Mouse (Mus musculus) CH12.LX (cell line): Measurements from ENCODE around the gene 1700037H04Rik. TPM values are rescaled to one million over a fixed set of nuclear protein-coding genes. Genes with fewer than 3 reads are reported as not detected.

Source experiments
- DNase-seq: peaks from one replicate; pipeline ENCODE4 v3.0.0-alpha.2; 2013; ENCODE audit errors: extremely low read depth
- H3K27ac ChIP-seq: 2 replicates; pipeline ENCODE4 v1.5.1; 2012; ENCODE audit warnings: low read depth, mild to moderate bottlenecking, control low read depth, moderate library complexity; ENCODE audit not compliant: insufficient read depth
- H3K27me3 ChIP-seq: replicated peaks from 2 replicates; pipeline ENCODE3; 2012; ENCODE audit warnings: inconsistent platforms
- H3K36me3 ChIP-seq, 2 experiments: replicated peaks in 1 of 2; 2 replicates each; pipeline versions ENCODE3 to v1.6.1; 2012; ENCODE audit warnings: inconsistent platforms in 1 of 2, low read length in 1 of 2, mild to moderate bottlenecking in 1 of 2, mixed read lengths in 1 of 2, moderate library complexity in 1 of 2; ENCODE audit not compliant: control insufficient read depth in 1 of 2, insufficient read depth in 1 of 2
- H3K4me1 ChIP-seq, 2 experiments: 2 replicates each; pipeline ENCODE4 v1.6.1; 2012; ENCODE audit warnings: inconsistent platforms in 1 of 2, moderate library complexity in 1 of 2; ENCODE audit not compliant: insufficient read depth in 2 of 2, control insufficient read depth in 1 of 2
- H3K4me2 ChIP-seq: 2 replicates; pipeline ENCODE4 v1.6.1; 2012; ENCODE audit warnings: low read depth, mild to moderate bottlenecking, control low read depth; ENCODE audit not compliant: poor library complexity, insufficient read depth, severe bottlenecking
- H3K4me3 ChIP-seq, 3 experiments: fragments of 150-350 bp in 1 of 3; sonication (generic) in 1 of 3; replicated peaks in 1 of 3; 2 replicates each; pipeline versions ENCODE3 to v1.5.1; 2011 to 2012; ENCODE audit warnings: low read depth in 2 of 3, low read length in 2 of 3, mild to moderate bottlenecking in 2 of 3, moderate library complexity in 2 of 3, control low read depth in 1 of 3, improper control_type of control experiment in 1 of 3, inconsistent platforms in 1 of 3, mixed read lengths in 1 of 3; ENCODE audit not compliant: poor library complexity in 1 of 3
- H3K79me2 ChIP-seq: replicated peaks from 2 replicates; pipeline ENCODE4 v1.6.1; 2012; ENCODE audit warnings: mild to moderate bottlenecking, moderate library complexity; ENCODE audit not compliant: control insufficient read depth, poor library complexity, insufficient read depth, severe bottlenecking; ENCODE audit errors: extremely low read depth
- H3K9ac ChIP-seq: 2 replicates; pipeline ENCODE4 v1.6.1; 2012; ENCODE audit warnings: low read depth, mild to moderate bottlenecking, control low read depth, moderate library complexity; ENCODE audit not compliant: insufficient read depth
- H3K9me3 ChIP-seq: replicated peaks from 2 replicates; pipeline ENCODE3; 2012; ENCODE audit warnings: low read length, inconsistent platforms, mixed read lengths
- CHD1 ChIP-seq: IDR thresholded peaks from 2 replicates; pipeline ENCODE4 v1.6.1; 2012; ENCODE audit warnings: low read depth, low read length, improper control_type of control experiment, inconsistent platforms
- ELF1 ChIP-seq: IDR thresholded peaks from 2 replicates; pipeline ENCODE4 v1.6.1; 2014; ENCODE audit warnings: low read depth, mild to moderate bottlenecking, inconsistent platforms, low read length, improper control_type of control experiment
- JUND ChIP-seq: conservative IDR thresholded peaks from 2 replicates; pipeline ENCODE4 v1.6.1; 2011; ENCODE audit warnings: low read depth, low read length, improper control_type of control experiment
- MEF2A ChIP-seq: IDR thresholded peaks from 2 replicates; pipeline ENCODE4 v1.6.1; 2014; ENCODE audit warnings: low read depth, mild to moderate bottlenecking, inconsistent platforms, low read length, improper control_type of control experiment, borderline replicate concordance
- MYC ChIP-seq: IDR thresholded peaks from 2 replicates; pipeline ENCODE4 v1.6.1; 2011; ENCODE audit warnings: low read depth, mild to moderate bottlenecking, improper control_type of control experiment, low read length
- NRF1 ChIP-seq: IDR thresholded peaks from 2 replicates; pipeline ENCODE4 v1.6.1; 2014; ENCODE audit warnings: low read depth, mild to moderate bottlenecking, inconsistent platforms, low read length, improper control_type of control experiment, moderate library complexity
- RCOR1 ChIP-seq: conservative IDR thresholded peaks from 2 replicates; pipeline ENCODE4 v1.6.1; 2012; ENCODE audit warnings: low read depth, mild to moderate bottlenecking, inconsistent platforms, low read length, improper control_type of control experiment
- SIN3A ChIP-seq: IDR thresholded peaks from 2 replicates; pipeline ENCODE4 v1.6.1; 2012; ENCODE audit warnings: low read length, improper control_type of control experiment, inconsistent platforms
- UBTF ChIP-seq: IDR thresholded peaks from 2 replicates; pipeline ENCODE4 v1.6.1; 2012; ENCODE audit warnings: low read depth, mild to moderate bottlenecking, inconsistent platforms, low read length, improper control_type of control experiment, moderate library complexity
- USF1 ChIP-seq: IDR thresholded peaks from 2 replicates; pipeline ENCODE4 v1.6.1; 2014; ENCODE audit warnings: low read depth, mild to moderate bottlenecking, inconsistent platforms, low read length, improper control_type of control experiment
- ZC3H11A ChIP-seq: IDR thresholded peaks from 2 replicates; pipeline ENCODE4 v1.6.1; 2012; ENCODE audit warnings: low read depth, mild to moderate bottlenecking, inconsistent platforms, low read length, improper control_type of control experiment
- ZKSCAN1 ChIP-seq: IDR thresholded peaks from 2 replicates; pipeline ENCODE4 v1.6.1; 2012; ENCODE audit warnings: low read depth, inconsistent platforms, low read length, improper control_type of control experiment, borderline replicate concordance
- ZMIZ1 ChIP-seq: IDR thresholded peaks from 2 replicates; pipeline ENCODE4 v1.6.1; 2012; ENCODE audit warnings: low read depth, mild to moderate bottlenecking, inconsistent platforms, low read length, improper control_type of control experiment
- ZNF384 ChIP-seq: IDR thresholded peaks from 2 replicates; pipeline ENCODE4 v1.6.1; 2012; ENCODE audit warnings: low read depth, low read length, improper control_type of control experiment, inconsistent platforms
- dilution Hi-C: fragments of 300-500 bp; cut with MboI; formaldehyde crosslinking; loops from 2 replicates; pipeline ENCODE4 v1.14.3; 2020; ENCODE audit warnings: low sequenced_read_pairs; ENCODE audit not compliant: extremely low pct_unique_long_range_greater_than_20kb, extremely low pct_ligation_motif_present
- in situ Hi-C: fragments of 300-500 bp; cut with MboI; formaldehyde crosslinking; loops from 3 replicates; pipeline ENCODE4 v1.14.3; 2019; ENCODE audit warnings: low sequenced_read_pairs, low pct_ligation_motif_present, low pct_unique_long_range_greater_than_20kb, mixed read lengths
- polyA plus RNA-seq: library from polyadenylated mRNA; unstranded; fragments of >175 nt; gene quantifications from 2 replicates; pipeline ENCODE4 v1.2.1, GENCODE M21; 2012; ENCODE audit warnings: low read depth; ENCODE audit not compliant: insufficient read length
- total RNA-seq, 2 experiments: library from RNA; depleted of rRNA; stranded (reverse); fragments of 300-350 nt in 1 of 2; fragments of >200 nt in 1 of 2; gene quantifications; 2 replicates each; pipeline ENCODE4 v1.2.3; 2012 to 2014

1700037H04Rik gene
- total and polyA plus RNA-seq, 3 experiments: 16.0 to 40.0 (median 36.5) TPM

DNA sequence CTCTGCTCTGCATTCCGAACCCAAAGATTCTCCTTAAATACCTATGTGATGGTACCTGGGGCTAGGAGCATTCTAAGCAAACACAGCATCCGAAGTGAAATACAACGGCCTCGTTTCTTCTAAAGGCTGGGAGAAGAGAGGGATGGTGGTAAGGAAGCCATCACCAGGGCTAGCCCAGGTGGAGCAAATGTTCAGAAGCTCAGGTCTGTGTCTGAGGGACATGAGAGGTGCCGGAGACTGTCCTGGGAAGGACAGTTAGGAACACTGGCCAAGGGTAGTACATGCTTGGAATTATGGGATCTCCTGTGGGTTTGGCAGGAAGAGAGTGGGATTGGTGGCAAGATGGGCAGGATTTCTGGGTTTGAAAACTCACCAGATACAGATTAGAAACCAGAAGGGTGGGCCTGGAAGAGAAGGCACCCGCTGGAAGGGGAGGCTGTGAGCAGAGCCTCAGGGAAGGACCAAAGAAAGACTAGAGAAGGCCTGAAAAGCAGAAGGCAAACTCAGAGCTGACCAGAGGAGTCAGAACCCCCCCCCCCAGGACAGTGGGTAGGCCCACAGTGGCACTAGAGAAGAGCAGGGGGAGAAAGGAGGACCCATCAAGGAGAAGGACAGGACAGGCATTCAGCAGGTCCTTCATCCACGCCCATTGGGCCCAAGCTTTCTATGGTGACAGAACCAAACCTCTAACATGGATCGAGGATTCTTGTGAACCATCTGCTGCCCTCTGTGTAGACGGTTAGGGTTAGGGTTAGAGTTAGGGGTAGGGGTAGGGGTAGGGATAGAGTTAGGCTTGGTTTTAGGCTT is 34.5 kb downstream of the 1700037H04Rik start:
- Histone ChIP-seq H3K79me2 (no peaks in the 10 kb centered on the region), H3K4me2 (no peak overlapping the region), H3K36me3 (no peaks in the 10 kb centered on the region), H3K9me3 (no peaks in the 10 kb centered on the region), H3K4me3 (no peak overlapping the region), H3K27me3 (peaks cover 44% of the 10 kb centered on the region), H3K9ac (no peak overlapping the region), H3K4me1 (peaks cover 13 to 50% of the 10 kb centered on the region in 2 experiments), H3K27ac (no peak overlapping the region)
- DNase-seq: no peak
- TF ChIP-seq ZMIZ1 (no peak), RCOR1 (no peak), ZKSCAN1 (no peak), SIN3A (no peak), NRF1 (no peak), JUND (no peak), UBTF (no peak), MEF2A (no peak), CHD1 (no peak), ZNF384 (no peak)
- dilution Hi-C loops (no loop called here), in situ Hi-C loops (no loop called here)

DNA sequence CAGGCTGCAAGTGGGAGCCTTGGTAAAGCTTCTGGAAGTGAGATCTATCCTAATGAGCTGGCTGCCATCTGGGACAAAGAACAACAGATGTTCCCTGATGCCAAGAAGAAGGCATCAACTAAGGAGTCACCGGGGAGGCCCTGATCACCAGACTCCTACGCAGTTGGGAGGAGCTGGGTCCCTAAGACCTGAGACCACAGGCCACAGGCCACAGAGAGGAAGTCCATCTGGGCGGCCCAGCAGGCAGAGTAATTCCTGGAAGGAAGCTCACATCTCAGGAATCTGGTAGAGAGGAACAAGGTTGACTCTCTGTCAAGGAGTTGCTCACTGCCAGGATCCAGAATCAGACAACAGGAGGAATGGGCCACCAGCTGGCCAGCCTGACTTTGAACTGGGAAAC is 35.7 kb downstream of the 1700037H04Rik start:
- in situ Hi-C loops (no loop called here), dilution Hi-C loops (no loop called here)
- H3K4me3 ChIP-seq: no peak overlapping the region

More for the DNA sequence above, 35.7 kb downstream of the 1700037H04Rik start:
- H3K9me3 ChIP-seq: no peaks in the 10 kb centered on the region
- TF ChIP-seq ELF1: no peak
- no peak for TF ChIP-seq USF1
- no peak for TF ChIP-seq MYC
- TF ChIP-seq JUND: no peak
- TF ChIP-seq ZMIZ1: no peak
- no peak for TF ChIP-seq ZC3H11A
- TF ChIP-seq, all 38 proteins: peak for 0
- peaks cover 37% of the 10 kb centered on the region for H3K27me3 ChIP-seq
- DNase-seq: no peak
- H3K36me3 ChIP-seq: no peaks in the 10 kb centered on the region
- no peak overlapping the region for H3K4me2 ChIP-seq
- H3K9ac ChIP-seq: no peak overlapping the region
- peaks cover 13 to 49% of the 10 kb centered on the region in 2 experiments for H3K4me1 ChIP-seq
- H3K27ac ChIP-seq: no peak overlapping the region
- H3K79me2 ChIP-seq: no peaks in the 10 kb centered on the region
